ENCODE assay signal across 25 mouse cellular contexts in the genomic region with DNA sequence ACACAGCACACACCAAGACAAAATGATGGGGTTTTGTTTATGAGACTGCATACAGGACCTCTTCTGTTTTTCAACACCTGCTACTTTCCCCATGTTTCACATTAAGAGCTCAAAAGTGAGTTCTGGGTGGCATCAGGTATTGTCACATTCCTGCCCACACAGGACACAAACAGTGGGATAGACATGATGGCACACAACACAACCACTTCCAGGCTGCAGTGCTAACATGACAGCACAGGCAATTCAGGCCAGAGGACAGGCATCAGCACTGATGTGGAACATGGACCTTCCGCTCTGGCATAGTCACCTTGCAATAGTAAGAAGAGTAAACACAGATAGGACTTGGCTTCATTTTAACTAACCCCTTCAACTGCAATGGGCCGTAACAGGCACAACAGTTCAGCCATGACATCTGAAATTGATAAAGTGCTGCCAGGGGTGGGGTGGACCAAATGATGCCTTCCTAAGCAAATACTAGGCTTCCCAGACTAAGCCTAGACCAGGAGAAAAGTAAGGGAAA. TPM values are rescaled to one million over a fixed set of nuclear protein-coding genes. Genes with fewer than 3 reads are reported as not detected.
DNase-seq lines count a peak whose midpoint lies in the region; ATAC-seq and TF ChIP-seq lines count a peak whose summit lies in the region.
"Had no signal": no experiment of that assay in that cellular context is flagged by ENCODE, and none has a peak within 500 bp of the region (broad histone marks: within the 10 kb centered on the region; RNA-seq: fewer than 3 reads in every experiment).

No protein-coding gene starts in this region.

- no peaks in the 10 kb centered on the region for H3K27me3 ChIP-seq in kidney, adult 2 months (replicated peaks; ENCODE audit: control insufficient read depth, insufficient read depth, low read length)
- H3K27me3 ChIP-seq in liver, embryonic 14.5 days (ENCODE audit: control insufficient read depth, insufficient read depth, low read length) = no peaks in the 10 kb centered on the region
- H3K27me3 ChIP-seq in liver, embryonic 16.5 days (ENCODE audit: control insufficient read depth, insufficient read depth, low read depth, low read length) = no peaks in the 10 kb centered on the region
- H3K27me3 ChIP-seq in myocyte (ENCODE audit: control insufficient read depth, insufficient read depth, insufficient read length) = no peaks in the 10 kb centered on the region
- H3K27me3 ChIP-seq: forebrain, embryonic 13.5 days; heart, embryonic 13.5 days; hindbrain, embryonic 12.5 days; hindbrain, embryonic 15.5 days had no signal

- H3K27ac ChIP-seq in kidney, adult 2 months (ENCODE audit: insufficient read depth, low read depth, low read length) = no peak overlapping the region
- H3K27ac ChIP-seq in liver, embryonic 14.5 days = no peak overlapping the region
- H3K27ac ChIP-seq in liver, embryonic 16.5 days (ENCODE audit: low read length) = no peak overlapping the region
- H3K27ac ChIP-seq: forebrain, embryonic 10.5 days; forebrain, embryonic 13.5 days; heart, embryonic 13.5 days; hindbrain, embryonic 12.5 days; hindbrain, embryonic 15.5 days had no signal

- no peak overlapping the region for H3K4me3 ChIP-seq in kidney, adult 2 months (ENCODE audit: insufficient read depth, low read depth, low read length)
- H3K4me3 ChIP-seq in liver, embryonic 14.5 days (ENCODE audit: insufficient read depth in 1 of 2, low read depth in 2 of 2, low read length in 2 of 2) = no peak overlapping the region
- H3K4me3 ChIP-seq in liver, embryonic 16.5 days (ENCODE audit: low read depth, low read length) = no peak overlapping the region
- H3K4me3 ChIP-seq in myocyte = no peak overlapping the region
- H3K4me3 ChIP-seq: forebrain, embryonic 10.5 days; forebrain, embryonic 13.5 days; heart, embryonic 13.5 days; hindbrain, embryonic 12.5 days; hindbrain, embryonic 15.5 days had no signal

- TF ChIP-seq CTCF in kidney, adult 2 months (conservative IDR thresholded peaks at IDR 0.05; ENCODE audit: insufficient read depth, insufficient read length, low read depth, low read length) = no peak
- TF ChIP-seq CTCF in liver, embryonic 14.5 days (IDR thresholded peaks at IDR 0.05; ENCODE audit: low read depth) = no peak

- H3K79me2 ChIP-seq in myocyte (ENCODE audit: control insufficient read depth, insufficient read depth) = no peaks in the 10 kb centered on the region

- peaks cover 2% of the 10 kb centered on the region for H3K36me3 ChIP-seq in kidney, adult 2 months (ENCODE audit: control insufficient read depth, insufficient read depth, low read length)
- peaks cover 62% of the 10 kb centered on the region for H3K36me3 ChIP-seq in liver, embryonic 14.5 days (replicated peaks; ENCODE audit: control insufficient read depth, insufficient read depth, low read depth)
- H3K36me3 ChIP-seq in liver, embryonic 16.5 days (ENCODE audit: control insufficient read depth, insufficient read depth) = peaks cover 53% of the 10 kb centered on the region
- H3K36me3 ChIP-seq in myocyte (ENCODE audit: control insufficient read depth, insufficient read depth) = peaks cover 46% of the 10 kb centered on the region

- H3K4me1 ChIP-seq in kidney, adult 2 months (ENCODE audit: control insufficient read depth, insufficient read depth, low read length) = no peaks in the 10 kb centered on the region
- no peaks in the 10 kb centered on the region for H3K4me1 ChIP-seq in liver, embryonic 14.5 days (replicated peaks; ENCODE audit: control insufficient read depth in 2 of 2, insufficient read depth in 2 of 2, low read length in 1 of 2)
- no peaks in the 10 kb centered on the region; the same call in 1 of the 2 replicates for H3K4me1 ChIP-seq in liver, embryonic 16.5 days (ENCODE audit: control insufficient read depth, low read depth, low read length)
- H3K4me1 ChIP-seq: forebrain, embryonic 10.5 days; forebrain, embryonic 13.5 days; heart, embryonic 13.5 days; hindbrain, embryonic 12.5 days; hindbrain, embryonic 15.5 days had no signal

- no peaks in the 10 kb centered on the region for H3K9me3 ChIP-seq in liver, embryonic 14.5 days (ENCODE audit: control insufficient read depth, low read length)
- no peaks in the 10 kb centered on the region for H3K9me3 ChIP-seq in liver, embryonic 16.5 days (replicated peaks; ENCODE audit: control insufficient read depth, low read length)
- H3K9me3 ChIP-seq: forebrain, embryonic 10.5 days; forebrain, embryonic 13.5 days; heart, embryonic 13.5 days; hindbrain, embryonic 12.5 days; hindbrain, embryonic 15.5 days had no signal

- TF ChIP-seq POLR2A in kidney, adult 2 months (IDR thresholded peaks at IDR 0.05; ENCODE audit: low read depth, low read length) = no peak
- peak; percentile 18 for TF ChIP-seq POLR2A in myocyte (IDR thresholded peaks at IDR 0.05; ENCODE audit: insufficient read length, low read depth)

- no peak overlapping the region for H3K9ac ChIP-seq in liver, embryonic 14.5 days (replicated peaks)
- no peak overlapping the region for H3K9ac ChIP-seq in liver, embryonic 16.5 days (ENCODE audit: low read depth, low read length)
- H3K9ac ChIP-seq: forebrain, embryonic 13.5 days; heart, embryonic 13.5 days; hindbrain, embryonic 12.5 days; hindbrain, embryonic 15.5 days had no signal

- WGBS in kidney, adult 2 months = 75% methylated on average over 2 of the region's 2 CpGs
- 78% methylated on average over 2 of the region's 2 CpGs for WGBS in liver, embryonic 14.5 days (ENCODE audit: insufficient replicate concordance)
- WGBS in liver, embryonic 16.5 days (ENCODE audit: insufficient replicate concordance) = 77% methylated on average over 2 of the region's 2 CpGs

- H3ac ChIP-seq in myocyte (ENCODE audit: control insufficient read depth, insufficient read length) = no peak overlapping the region

- no peak for TF ChIP-seq EP300 in liver, embryonic 14.5 days (IDR thresholded peaks at IDR 0.05; ENCODE audit: low read depth)

- peak; percentile 10 for DNase-seq in kidney, adult 2 months
- DNase-seq in kidney, adult 8-10 months = no peak
- DNase-seq in liver, embryonic 14.5 days (ENCODE audit: low read depth in 3 of 3, low spot score in 3 of 3) = no peak
- DNase-seq in liver = no peak
- DNase-seq in thymus, postnatal 4 days = no peak
- DNase-seq in spleen, postnatal 10 days (ENCODE audit: low spot score in 2 of 2) = no peak
- DNase-seq: adrenal gland, adult 8-10 months; adrenal gland, postnatal 25 days; cerebellum, adult 11-12 months; cerebellum, adult 8-10 months; cerebellum, postnatal 10 days; cerebellum, postnatal 36 days; gastrocnemius, postnatal 10 days; gastrocnemius, postnatal 36 days; heart, postnatal 14 days had no signal

- ATAC-seq in liver, embryonic 14.5 days (ENCODE audit: insufficient read depth) = 0 out of 2 replicates have a peak, but pooled peaks have one; percentile 22
- peak; percentile 71 for ATAC-seq in liver, embryonic 16.5 days (ENCODE audit: low read depth)
- ATAC-seq: activated CD4-positive, CD25-positive, alpha-beta regulatory T cell, adult 4 months; CD4-positive, CD25-positive, alpha-beta regulatory T cell, adult 4 months; forebrain, embryonic 13.5 days; forebrain, embryonic 16.5 days had no signal

- no peak overlapping the region for H3K4me2 ChIP-seq in liver, embryonic 14.5 days (ENCODE audit: low read depth)
- no peak overlapping the region for H3K4me2 ChIP-seq in liver, embryonic 16.5 days (ENCODE audit: low read depth, low read length)
- H3K4me2 ChIP-seq in myocyte (ENCODE audit: low read depth) = no peak overlapping the region
- H3K4me2 ChIP-seq: forebrain, embryonic 13.5 days; heart, embryonic 13.5 days; hindbrain, embryonic 12.5 days; hindbrain, embryonic 15.5 days had no signal

TF ChIP-seq in myocyte, 11 proteins besides CTCF, POLR2A, EP300 and RAD21:
- TF ChIP-seq POLR2AphosphoS2 (IDR thresholded peaks at IDR 0.05; ENCODE audit: insufficient read length, low read depth) (peak; percentile 52), REST (IDR thresholded peaks at IDR 0.05; ENCODE audit: insufficient read depth, insufficient read length) (no peak)

RNA-seq across cellular contexts. Expression of a gene that starts 11.6 kb away (rescaled TPM):
- polyA plus RNA-seq in kidney, adult 2 months (2012; rRNA removed) = 11.9 TPM in 2 replicates
- polyA plus RNA-seq in liver, embryonic 14.5 days (2012; rRNA removed) = 6.8 and 9.1 TPM in 2 replicates
- polyA plus RNA-seq in liver, embryonic 14.5 days (2014; fragmentation: Nextera tagmentation; extraction: Ambion mirVana) = 9.2 and 13.4 TPM in 2 replicates
- polyA plus RNA-seq in liver, embryonic 16.5 days (2015; fragmentation: Nextera tagmentation; extraction: Ambion mirVana) = 6.4 and 7.5 TPM in 2 replicates
- polyA plus RNA-seq in myocyte (2012; fragmentation: generic; extraction: Trizol) = 13.9 TPM

RNA-seq across cellular contexts. Expression of a gene that starts 11.6 kb away (rescaled TPM):
- polyA plus RNA-seq in kidney, adult 2 months (2012; rRNA removed) = 32.6 and 40.9 TPM in 2 replicates
- 56.0 and 61.8 TPM in 2 replicates for polyA plus RNA-seq in liver, embryonic 14.5 days (2012; rRNA removed)
- 36.9 and 40.3 TPM in 2 replicates for polyA plus RNA-seq in liver, embryonic 14.5 days (2014; fragmentation: Nextera tagmentation; extraction: Ambion mirVana)
- polyA plus RNA-seq in liver, embryonic 16.5 days (2015; fragmentation: Nextera tagmentation; extraction: Ambion mirVana) = 32.7 and 34.3 TPM in 2 replicates
- polyA plus RNA-seq in myocyte (2012; fragmentation: generic; extraction: Trizol) = 42.5 TPM
